ENCODE assay signal across 8 mouse cellular contexts in the genomic region with DNA sequence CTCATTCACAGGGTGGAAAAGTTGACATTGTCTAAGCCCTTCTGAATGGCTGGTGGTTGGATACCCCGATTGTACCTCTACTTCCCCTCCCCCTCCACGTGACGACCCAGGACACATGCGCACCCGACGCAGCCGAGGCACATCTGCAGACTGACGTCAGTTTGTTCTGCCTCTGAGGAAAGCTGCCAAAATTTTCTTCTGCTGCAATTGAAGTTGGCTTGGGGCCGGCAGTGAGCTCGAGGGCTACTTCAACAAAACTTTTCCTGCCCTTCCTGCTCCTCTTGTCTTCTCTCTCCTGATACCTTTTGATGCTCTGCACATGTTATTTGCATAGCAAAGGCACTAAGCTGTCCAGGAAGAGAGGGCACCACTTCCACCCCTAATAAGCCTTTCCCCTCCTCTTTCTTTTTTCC. TPM values are rescaled to one million over a fixed set of nuclear protein-coding genes. Genes with fewer than 3 reads are reported as not detected.
DNase-seq lines count a peak whose midpoint lies in the region; ATAC-seq lines count a peak whose summit lies in the region.

No protein-coding gene starts in this region.

- no peaks in the 10 kb centered on the region for H3K36me3 ChIP-seq in intestine, embryonic 14.5 days (ENCODE audit: control insufficient read depth, insufficient read depth, low read length)

- ATAC-seq in intestine, embryonic 14.5 days (replicated peaks; ENCODE audit: low FRiP score, low TSS enrichment, low read depth): peak; percentile 91
- ATAC-seq in megakaryocyte-erythroid progenitor cell, adult 5-6 weeks (replicated peaks; ENCODE audit: low FRiP score, low TSS enrichment, poor library complexity, severe bottlenecking): peak; percentile 91

- peak; percentile 95 for DNase-seq in adrenal gland, adult 8-10 months
- peak; percentile 90 for DNase-seq in embryo, embryonic 9.5 days (ENCODE audit: extremely low spot score)
- DNase-seq in gastrocnemius, postnatal 36 days: peak; percentile 78 to 89
- peak; percentile 90 for DNase-seq in intestine, embryonic 14.5 days (ENCODE audit: low spot score)
- peak; percentile 89 to 94 for DNase-seq in left cerebral cortex, postnatal 14 days (ENCODE audit: low spot score in 2 of 2)
- peak; percentile 80 for DNase-seq in right cerebral cortex, postnatal 25 days
- peak; percentile 85 to 91 for DNase-seq in urinary bladder, postnatal 36 days (ENCODE audit: low spot score in 2 of 2)

- peak overlapping the region; percentile 78 for H3K27ac ChIP-seq in intestine, embryonic 14.5 days (ENCODE audit: low read depth)

- no peaks in the 10 kb centered on the region for H3K4me1 ChIP-seq in intestine, embryonic 14.5 days (replicated peaks; ENCODE audit: control insufficient read depth, insufficient read depth, low read length)

- H3K9ac ChIP-seq in intestine, embryonic 14.5 days (ENCODE audit: low read length): peak overlapping the region; percentile 42

- 1% methylated on average over 10 of the region's 10 CpGs for WGBS in intestine, embryonic 14.5 days

- H3K9me3 ChIP-seq in intestine, embryonic 14.5 days (ENCODE audit: control insufficient read depth, low read length): no peaks in the 10 kb centered on the region

- intact Hi-C loops in gastrocnemius, postnatal 36 days (cut with DNase I): loop anchor here (5.0 kb wide), 2 partner anchors 395 to 655 kb away; no protein-coding TSS in a partner anchor
- intact Hi-C loops in left cerebral cortex, postnatal 14 days (cut with DNase I): loop anchor here (2.0 to 5.0 kb wide), 4 partner anchors 230 to 655 kb away; no protein-coding TSS in a partner anchor

- H3K4me2 ChIP-seq in intestine, embryonic 14.5 days (ENCODE audit: low read length): peak overlapping the region; percentile 60

- peak overlapping the region; percentile 35 for H3K4me3 ChIP-seq in intestine, embryonic 14.5 days (ENCODE audit: low read depth, low read length)

- H3K27me3 ChIP-seq in intestine, embryonic 14.5 days (replicated peaks; ENCODE audit: control insufficient read depth, insufficient read depth, low read length): no peaks in the 10 kb centered on the region

RNA-seq across cellular contexts. Expression of a gene that starts 0.7 kb away (rescaled TPM):
- 10 to 100 TPM in 1 of 4 experiments, 1 to 10 TPM in 3; 1.5 to 10.0 (median 5.5) TPM for total RNA-seq in adrenal gland, adult 8-10 months (2022)
- total RNA-seq in gastrocnemius, postnatal 36 days (2021): 1 to 10 TPM in 1 of 2 experiments, under 1 TPM in 1; 0.67 to 1.2 TPM
- polyA plus RNA-seq in intestine, embryonic 14.5 days (2014; fragmentation: Nextera tagmentation; extraction: Ambion mirVana): 4.4 and 4.5 TPM in 2 replicates
- total RNA-seq in left cerebral cortex, postnatal 14 days (2021): 1 to 10 TPM; 3.1 to 3.4 TPM
- 4.4 and 4.9 TPM in 2 replicates for total RNA-seq in megakaryocyte-erythroid progenitor cell, adult 5-6 weeks (2014; fragmentation: Nextera tagmentation)
- 0.38 and 1.9 TPM in 2 replicates for total RNA-seq in megakaryocyte-erythroid progenitor cell, adult 5-6 weeks (2017)

RNA-seq across cellular contexts. Expression of a gene that starts 58.3 kb away (rescaled TPM):
- 10 to 100 TPM; 12.2 to 15.9 (median 13.9) TPM for total RNA-seq in adrenal gland, adult 8-10 months (2022)
- total RNA-seq in gastrocnemius, postnatal 36 days (2021): 1 to 10 TPM; 5.7 to 6.4 TPM
- polyA plus RNA-seq in intestine, embryonic 14.5 days (2014; fragmentation: Nextera tagmentation; extraction: Ambion mirVana): 11.8 and 15.1 TPM in 2 replicates
- total RNA-seq in left cerebral cortex, postnatal 14 days (2021): 10 to 100 TPM; 11.2 to 12.0 TPM
- total RNA-seq in megakaryocyte-erythroid progenitor cell, adult 5-6 weeks (2014; fragmentation: Nextera tagmentation): 35.4 and 47.5 TPM in 2 replicates
- 45.6 and 55.2 TPM in 2 replicates for total RNA-seq in megakaryocyte-erythroid progenitor cell, adult 5-6 weeks (2017)

RNA-seq across cellular contexts. Expression of a gene that starts 58.5 kb away (rescaled TPM):
- total RNA-seq in adrenal gland, adult 8-10 months (2022): 1 to 10 TPM in 3 of 4 experiments, under 1 TPM in 1; 0.80 to 2.4 (median 1.4) TPM
- total RNA-seq in gastrocnemius, postnatal 36 days (2021): not detected
- 53.4 and 63.7 TPM in 2 replicates for polyA plus RNA-seq in intestine, embryonic 14.5 days (2014; fragmentation: Nextera tagmentation; extraction: Ambion mirVana)
- 1 to 10 TPM in 1 of 2 experiments, under 1 TPM in 1; 0.94 to 1.5 TPM for total RNA-seq in left cerebral cortex, postnatal 14 days (2021)
- 74.1 and 80.7 TPM in 2 replicates for total RNA-seq in megakaryocyte-erythroid progenitor cell, adult 5-6 weeks (2014; fragmentation: Nextera tagmentation)
- total RNA-seq in megakaryocyte-erythroid progenitor cell, adult 5-6 weeks (2017): 149 and 152 TPM in 2 replicates

Comparison
In these comparisons a context has a peak if more than half of its experiments do, and no peak if none do; other contexts are left out.
1. Peak in every context shown above with its lines: DNase-seq, ATAC-seq, H3K4me3 ChIP-seq and H3K27ac ChIP-seq.
2. RNA of a gene that starts 58.5 kb away (total RNA-seq): 74.1 to 152 TPM in megakaryocyte-erythroid progenitor cell, adult 5-6 weeks; 0.80 to 2.4 TPM in adrenal gland, adult 8-10 months, 0.94 to 1.5 TPM in left cerebral cortex, postnatal 14 days and not detected in gastrocnemius, postnatal 36 days; every median in the first group is over 10 times any median in the second.